Mouse (Mus musculus) myocyte (in vitro differentiated cells): Measurements from ENCODE around the gene Fchsd2. TPM values are rescaled to one million over a fixed set of nuclear protein-coding genes. Genes with fewer than 3 reads are reported as not detected.

Experiments used
- H3K27me3 ChIP-seq: one replicate; pipeline ENCODE4 v1.6.1; 2011; ENCODE audit not compliant: control insufficient read depth, insufficient read depth, insufficient read length
- H3K36me3 ChIP-seq: one replicate; pipeline ENCODE4 v1.6.1; 2011; ENCODE audit not compliant: control insufficient read depth, insufficient read depth
- H3K4me2 ChIP-seq: one replicate; pipeline ENCODE4 v1.6.1; 2011; ENCODE audit warnings: low read depth, control low read depth
- H3K4me3 ChIP-seq: one replicate; pipeline ENCODE4 v1.5.1; 2011; ENCODE audit warnings: mild to moderate bottlenecking, control low read depth, moderate library complexity
- H3K79me2 ChIP-seq: one replicate; pipeline ENCODE4 v1.6.1; 2011; ENCODE audit not compliant: control insufficient read depth, insufficient read depth
- H3ac ChIP-seq: one replicate; pipeline ENCODE4 v1.6.1; 2011; ENCODE audit not compliant: control insufficient read depth, insufficient read length
- CEBPB ChIP-seq: IDR thresholded peaks from 2 replicates; pipeline ENCODE4 v1.6.1; 2011; ENCODE audit warnings: mild to moderate bottlenecking, moderate library complexity; ENCODE audit not compliant: poor library complexity, insufficient read depth, severe bottlenecking
- E2F4 ChIP-seq: IDR thresholded peaks from one replicate; pipeline ENCODE4 v1.6.1; 2011; ENCODE audit warnings: mild to moderate bottlenecking, control low read depth, moderate library complexity; ENCODE audit not compliant: insufficient read depth
- MAX ChIP-seq: IDR thresholded peaks from one replicate; pipeline ENCODE4 v1.6.1; 2011; ENCODE audit warnings: low read depth, mild to moderate bottlenecking, control low read depth
- MYOD1 ChIP-seq, 3 experiments: IDR thresholded peaks; one replicate each; pipeline ENCODE4 v1.6.1; 2011; ENCODE audit warnings: control low read depth in 2 of 3, low read depth in 2 of 3, mild to moderate bottlenecking in 2 of 3, moderate library complexity in 1 of 3; ENCODE audit not compliant: insufficient read length in 2 of 3, control insufficient read depth in 1 of 3
- MYOG ChIP-seq, 3 experiments: IDR thresholded peaks; one replicate each; pipeline ENCODE4 v1.6.1; 2011; ENCODE audit warnings: control low read depth in 2 of 3, low read depth in 2 of 3, mild to moderate bottlenecking in 2 of 3; ENCODE audit not compliant: insufficient read length in 2 of 3, control insufficient read depth in 1 of 3, insufficient read depth in 1 of 3
- POLR2A ChIP-seq: IDR thresholded peaks from one replicate; pipeline ENCODE4 v1.6.1; 2011; ENCODE audit warnings: low read depth, mild to moderate bottlenecking, control low read depth, moderate library complexity; ENCODE audit not compliant: insufficient read length
- POLR2AphosphoS2 ChIP-seq: IDR thresholded peaks from one replicate; pipeline ENCODE4 v1.6.1; 2011; ENCODE audit warnings: low read depth, control low read depth; ENCODE audit not compliant: insufficient read length
- REST ChIP-seq: IDR thresholded peaks from one replicate; pipeline ENCODE4 v1.6.1; 2011; ENCODE audit warnings: mild to moderate bottlenecking, control low read depth, moderate library complexity; ENCODE audit not compliant: insufficient read depth, insufficient read length
- SRF ChIP-seq: IDR thresholded peaks from one replicate; pipeline ENCODE4 v1.6.1; 2011; ENCODE audit warnings: low read depth; ENCODE audit not compliant: control insufficient read depth, insufficient read length
- TCF12 ChIP-seq: IDR thresholded peaks from one replicate; pipeline ENCODE4 v1.6.1; 2011; ENCODE audit warnings: mild to moderate bottlenecking, control low read depth; ENCODE audit not compliant: poor library complexity, insufficient read depth, severe bottlenecking
- TCF3 ChIP-seq: IDR thresholded peaks from one replicate; pipeline ENCODE4 v1.6.1; 2011; ENCODE audit warnings: low read depth, control low read depth; ENCODE audit not compliant: insufficient read length
- USF1 ChIP-seq: IDR thresholded peaks from one replicate; pipeline ENCODE4 v1.6.1; 2011; ENCODE audit warnings: low read depth, mild to moderate bottlenecking, control low read depth, moderate library complexity
- polyA plus RNA-seq: library from polyadenylated mRNA; unstranded; fragments of >200 nt; fragmentation: generic; extraction: Trizol; gene quantifications from one replicate; pipeline ENCODE4 v1.2.1, GENCODE M21; 2012; ENCODE audit warnings: missing spikeins

Gene Fchsd2
- polyA plus RNA-seq, 1 experiment = 5.7 TPM

- H3K79me2 ChIP-seq = no peaks in the 10 kb centered on the region
- H3ac ChIP-seq = no peak overlapping the region
- TF ChIP-seq MYOD1 (IDR thresholded peaks at IDR 0.05; ENCODE audit: control insufficient read depth in 1 of 3, insufficient read length in 2 of 3, low read depth in 2 of 3) (no peak), SRF (no peak), E2F4 (no peak), CEBPB (no peak), TCF12 (no peak), POLR2AphosphoS2 (no peak), MYOG (IDR thresholded peaks at IDR 0.05; ENCODE audit: control insufficient read depth in 1 of 3, insufficient read depth in 1 of 3, insufficient read length in 2 of 3, low read depth in 2 of 3) (no peak), USF1 (no peak), MAX (no peak), TCF3 (no peak), REST (no peak), POLR2A (no peak)
- H3K4me2 ChIP-seq = no peak overlapping the region
- no peak overlapping the region for H3K4me3 ChIP-seq
- H3K27me3 ChIP-seq = no peaks in the 10 kb centered on the region
- H3K36me3 ChIP-seq = peaks cover 14% of the 10 kb centered on the region
These were observed 20.7 kb downstream of the Fchsd2 start for GRCm38 (mm10) chr7:101113410-101113809.

GRCm38 (mm10) chr7:101114328-101114727 is 21.7 kb downstream of the Fchsd2 start:
- peaks cover 6% of the 10 kb centered on the region for H3K79me2 ChIP-seq
- H3K4me3 ChIP-seq = no peak overlapping the region
- TF ChIP-seq TCF3 (no peak), POLR2A (no peak), REST (no peak), USF1 (no peak), MAX (no peak), MYOG (IDR thresholded peaks at IDR 0.05; ENCODE audit: control insufficient read depth in 1 of 3, insufficient read depth in 1 of 3, insufficient read length in 2 of 3, low read depth in 2 of 3) (no peak), CEBPB (no peak), E2F4 (no peak), SRF (no peak)
- H3ac ChIP-seq = no peak overlapping the region
- H3K4me2 ChIP-seq = no peak overlapping the region
- H3K27me3 ChIP-seq = no peaks in the 10 kb centered on the region
- peaks cover 16% of the 10 kb centered on the region for H3K36me3 ChIP-seq

GRCm38 (mm10) chr7:101119391-101119790 is 26.7 kb downstream of the Fchsd2 start:
- Histone ChIP-seq H3K27me3 (no peaks in the 10 kb centered on the region), H3K36me3 (peaks cover 24% of the 10 kb centered on the region), H3ac (no peak overlapping the region), H3K4me3 (no peak overlapping the region), H3K79me2 (peaks cover 7% of the 10 kb centered on the region), H3K4me2 (no peak overlapping the region)
- TF ChIP-seq CEBPB (no peak), USF1 (no peak), SRF (no peak), POLR2AphosphoS2 (no peak), MYOG (IDR thresholded peaks at IDR 0.05; ENCODE audit: control insufficient read depth in 1 of 3, insufficient read depth in 1 of 3, insufficient read length in 2 of 3, low read depth in 2 of 3) (no peak), POLR2A (no peak), E2F4 (no peak), MYOD1 (IDR thresholded peaks at IDR 0.05; ENCODE audit: control insufficient read depth in 1 of 3, insufficient read length in 2 of 3, low read depth in 2 of 3) (no peak)

GRCm38 (mm10) chr7:101123579-101124347 is 31.1 kb downstream of the Fchsd2 start:
- peaks cover 14% of the 10 kb centered on the region for H3K36me3 ChIP-seq
- no peak overlapping the region for H3ac ChIP-seq
- no peak overlapping the region for H3K4me3 ChIP-seq
- no peaks in the 10 kb centered on the region for H3K27me3 ChIP-seq
- peaks cover 5% of the 10 kb centered on the region for H3K79me2 ChIP-seq
- H3K4me2 ChIP-seq = no peak overlapping the region
- no peak for TF ChIP-seq REST
- no peak for TF ChIP-seq TCF12
- TF ChIP-seq POLR2AphosphoS2 = no peak
- TF ChIP-seq MYOG (IDR thresholded peaks at IDR 0.05; ENCODE audit: control insufficient read depth in 1 of 3, insufficient read depth in 1 of 3, insufficient read length in 2 of 3, low read depth in 2 of 3) = no peak
- no peak for TF ChIP-seq MAX
- no peak for TF ChIP-seq CEBPB
- TF ChIP-seq POLR2A = no peak
- TF ChIP-seq MYOD1 (IDR thresholded peaks at IDR 0.05; ENCODE audit: control insufficient read depth in 1 of 3, insufficient read length in 2 of 3, low read depth in 2 of 3) = no peak
- no peak for TF ChIP-seq TCF3
- TF ChIP-seq USF1 = no peak
- no peak for TF ChIP-seq SRF
- no peak for TF ChIP-seq E2F4

GRCm38 (mm10) chr7:101127737-101128136 is 35.1 kb downstream of the Fchsd2 start:
- TF ChIP-seq CEBPB (no peak), POLR2AphosphoS2 (no peak), MYOD1 (IDR thresholded peaks at IDR 0.05; ENCODE audit: control insufficient read depth in 1 of 3, insufficient read length in 2 of 3, low read depth in 2 of 3) (no peak), TCF12 (no peak), SRF (no peak), MYOG (IDR thresholded peaks at IDR 0.05; ENCODE audit: control insufficient read depth in 1 of 3, insufficient read depth in 1 of 3, insufficient read length in 2 of 3, low read depth in 2 of 3) (no peak), TCF3 (no peak), E2F4 (no peak), USF1 (no peak), REST (no peak), MAX (no peak)
- H3K4me3 ChIP-seq = no peak overlapping the region

More at GRCm38 (mm10) chr7:101127737-101128136, 35.1 kb downstream of the Fchsd2 start:
- Histone ChIP-seq H3K27me3 (no peaks in the 10 kb centered on the region), H3ac (no peak overlapping the region), H3K4me2 (no peak overlapping the region), H3K79me2 (no peaks in the 10 kb centered on the region), H3K36me3 (no peaks in the 10 kb centered on the region)
